Mouse (Mus musculus): Measurements from ENCODE around the gene Gpr141. TPM values are rescaled to one million over a fixed set of nuclear protein-coding genes. Genes with fewer than 3 reads are reported as not detected.

Gene Gpr141
- 100 to 1,000 TPM in 1 of 26 experiments, 10 to 100 TPM in 18, 1 to 10 TPM in 7; 1.5 to 109 (median 26.5) TPM for total RNA-seq (2018; cell fraction: chromatin; rRNA removed)
- total RNA-seq (2018; cell fraction: cytosol; rRNA removed) = 10 to 100 TPM in 24 of 26 experiments, 1 to 10 TPM in 2; 5.8 to 49.4 (median 21.0) TPM
- 100 to 1,000 TPM in 7 of 26 experiments, 10 to 100 TPM in 18, 1 to 10 TPM in 1; 9.6 to 150 (median 48.3) TPM for total RNA-seq (2018; cell fraction: nucleus; rRNA removed)
- 5.4 to 21.8 TPM (median 6.4 TPM) in 3 replicates for polyA plus RNA-seq (2018)

GRCm38 (mm10) chr13:19824071-19824470 is at the start of gene Gpr141:
Gpr141 (minus strand) TSS chr13:19824257.
- WGBS (ENCODE audit: missing documents) = 0% methylated on average over 3 of the region's 3 CpGs
- Histone ChIP-seq H3K79me2 (ENCODE audit: inconsistent target) (peaks cover 52% of the 10 kb centered on the region), H3K27ac (peak within 1 kb of the TSS; percentile 56), H3K4me3 (ENCODE audit: inconsistent target) (peak within 1 kb of the TSS; percentile 22), H3K36me3 (ENCODE audit: inconsistent target) (no peaks in the 10 kb centered on the region)

DNA sequence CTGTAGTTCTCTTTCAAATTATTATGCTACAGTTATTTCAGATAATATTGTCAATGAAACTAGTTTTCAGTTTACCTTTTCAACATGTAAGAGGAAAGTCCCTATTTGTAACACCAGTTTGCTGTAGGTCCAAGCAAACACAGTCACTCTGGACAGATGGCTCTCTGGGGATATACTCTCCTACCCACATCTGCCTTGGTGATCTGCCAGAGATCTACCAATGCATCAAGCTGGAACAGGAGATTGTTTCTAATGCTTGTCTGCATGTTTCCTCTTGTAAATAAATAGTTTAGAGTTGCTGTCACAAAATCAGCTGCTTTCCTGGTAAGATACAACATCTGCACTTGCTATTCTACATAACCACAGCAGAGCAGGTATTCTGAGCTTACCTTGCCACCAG is 40.2 kb upstream of the Gpr141 start:
- no peaks in the 10 kb centered on the region for H3K36me3 ChIP-seq (ENCODE audit: inconsistent target)
- no peak overlapping the region for H3K4me3 ChIP-seq (ENCODE audit: inconsistent target)
- no peak overlapping the region for H3K27ac ChIP-seq
- no peaks in the 10 kb centered on the region for H3K79me2 ChIP-seq (ENCODE audit: inconsistent target)

DNA sequence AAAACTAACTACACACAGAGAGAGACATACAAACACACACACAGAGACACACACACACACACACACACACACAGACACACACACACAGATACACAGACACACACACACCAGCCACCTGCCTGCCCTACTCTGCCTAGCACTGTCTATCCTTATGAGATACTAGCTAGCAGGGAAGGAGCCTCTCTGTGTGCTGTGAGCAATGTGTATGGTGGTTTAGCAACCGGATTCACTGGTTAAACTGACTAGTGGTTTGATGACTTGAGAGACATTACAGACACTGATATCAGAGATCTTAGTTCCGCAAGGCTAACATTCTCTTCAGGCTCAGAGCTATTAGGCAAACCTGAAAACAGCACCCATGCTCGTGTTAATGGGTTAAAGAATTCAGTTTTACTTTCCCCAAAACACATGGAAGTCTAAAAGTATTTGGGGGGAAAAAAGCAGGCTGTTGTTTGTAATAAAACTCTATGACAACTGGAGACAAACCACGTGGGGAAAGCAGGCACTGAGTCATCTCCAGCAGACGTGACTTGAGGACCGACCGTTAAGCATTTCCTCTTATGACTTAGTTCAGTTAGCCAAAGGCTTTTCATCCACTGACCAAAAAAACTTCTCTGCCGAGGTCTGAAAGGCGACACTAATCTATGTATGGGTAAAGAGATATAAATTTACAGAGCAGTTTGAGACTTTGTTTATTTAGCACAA is 30.7 kb upstream of the Gpr141 start:
- Histone ChIP-seq H3K79me2 (ENCODE audit: inconsistent target) (no peaks in the 10 kb centered on the region), H3K27ac (peak overlapping the region; percentile 92), H3K36me3 (ENCODE audit: inconsistent target) (no peaks in the 10 kb centered on the region), H3K4me3 (ENCODE audit: inconsistent target) (no peak overlapping the region)
- WGBS (ENCODE audit: missing documents) = 1% methylated on average over 9 of the region's 9 CpGs

GRCm38 (mm10) chr13:19854049-19854448 is 30.0 kb upstream of the Gpr141 start:
- H3K36me3 ChIP-seq (ENCODE audit: inconsistent target) = no peaks in the 10 kb centered on the region
- WGBS (ENCODE audit: missing documents) = 0% methylated on average over 2 of the region's 2 CpGs
- H3K79me2 ChIP-seq (ENCODE audit: inconsistent target) = no peaks in the 10 kb centered on the region
- H3K4me3 ChIP-seq (ENCODE audit: inconsistent target) = no peak overlapping the region
- H3K27ac ChIP-seq = peak overlapping the region; percentile 92

DNA sequence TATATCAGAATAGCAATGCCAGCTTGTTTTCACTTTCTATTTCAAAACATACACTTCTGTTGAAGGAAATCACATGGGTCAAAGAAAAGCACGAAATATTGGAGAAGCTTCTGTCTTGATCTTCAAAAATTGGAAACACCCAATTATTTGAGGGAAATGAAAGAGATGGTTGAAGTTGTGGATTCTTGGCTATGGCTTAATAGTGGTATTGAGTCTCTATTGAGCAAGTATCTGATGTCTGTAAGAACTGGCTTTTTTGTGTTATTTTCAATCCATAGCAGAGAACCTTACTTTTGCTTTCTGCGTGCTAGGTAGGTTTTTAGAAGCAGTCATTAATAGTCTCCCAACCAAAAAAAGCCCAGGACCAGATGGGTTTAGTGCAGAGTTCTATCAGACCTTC is 19.4 kb upstream of the Gpr141 start:
- H3K36me3 ChIP-seq (ENCODE audit: inconsistent target) = no peaks in the 10 kb centered on the region
- no peak overlapping the region for H3K27ac ChIP-seq
- 46% methylated on average over 2 of the region's 2 CpGs for WGBS (ENCODE audit: missing documents)
- no peaks in the 10 kb centered on the region for H3K79me2 ChIP-seq (ENCODE audit: inconsistent target)
- no peak overlapping the region for H3K4me3 ChIP-seq (ENCODE audit: inconsistent target)

DNA sequence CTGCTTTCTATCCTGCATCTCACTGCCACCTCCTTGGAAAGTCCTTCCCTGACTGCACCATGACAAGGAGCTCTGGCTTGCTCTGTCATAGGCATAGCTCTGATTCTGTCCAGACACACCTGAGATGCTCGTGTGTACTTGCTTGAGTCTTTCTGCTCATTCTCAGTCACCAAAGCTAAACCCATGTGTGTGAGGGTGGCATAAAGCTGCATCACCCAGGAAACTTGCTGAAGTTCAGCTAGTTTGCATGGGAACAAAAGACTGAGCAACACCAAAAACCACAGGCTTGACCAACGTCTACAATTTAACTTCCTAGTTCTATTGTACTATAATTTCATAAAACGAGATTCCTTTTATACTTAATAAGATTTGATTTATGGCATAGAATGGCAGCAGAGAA is 18.6 kb upstream of the Gpr141 start:
- Histone ChIP-seq H3K79me2 (ENCODE audit: inconsistent target) (no peaks in the 10 kb centered on the region), H3K4me3 (ENCODE audit: inconsistent target) (no peak overlapping the region), H3K27ac (no peak overlapping the region), H3K36me3 (ENCODE audit: inconsistent target) (no peaks in the 10 kb centered on the region)
- WGBS (ENCODE audit: missing documents) = 11% methylated on average over 3 of the region's 3 CpGs

- 67% methylated on average over 5 of the region's 5 CpGs for WGBS (ENCODE audit: missing documents)
- Histone ChIP-seq H3K4me3 (ENCODE audit: inconsistent target) (no peak overlapping the region), H3K79me2 (ENCODE audit: inconsistent target) (no peaks in the 10 kb centered on the region), H3K36me3 (ENCODE audit: inconsistent target) (no peaks in the 10 kb centered on the region), H3K27ac (no peak overlapping the region)
Observed at GRCm38 (mm10) chr13:19841615-19842014, 17.6 kb upstream of the Gpr141 start.

GRCm38 (mm10) chr13:19840206-19840605 is 16.1 kb upstream of the Gpr141 start:
- H3K79me2 ChIP-seq (ENCODE audit: inconsistent target) = no peaks in the 10 kb centered on the region
- H3K36me3 ChIP-seq (ENCODE audit: inconsistent target) = no peaks in the 10 kb centered on the region
- H3K4me3 ChIP-seq (ENCODE audit: inconsistent target) = no peak overlapping the region
- no peak overlapping the region for H3K27ac ChIP-seq
- WGBS (ENCODE audit: missing documents) = 100% methylated on average over 1 of the region's 1 CpGs

- Histone ChIP-seq H3K79me2 (ENCODE audit: inconsistent target) (no peaks in the 10 kb centered on the region), H3K36me3 (ENCODE audit: inconsistent target) (no peaks in the 10 kb centered on the region), H3K4me3 (ENCODE audit: inconsistent target) (no peak overlapping the region), H3K27ac (0 out of 2 replicates have a peak overlapping the region, but pooled peaks have one; percentile 12)
- WGBS (ENCODE audit: missing documents) = 18% methylated on average over 4 of the region's 4 CpGs
Observed at GRCm38 (mm10) chr13:19830560-19830959, 6.5 kb upstream of the Gpr141 start.

DNA sequence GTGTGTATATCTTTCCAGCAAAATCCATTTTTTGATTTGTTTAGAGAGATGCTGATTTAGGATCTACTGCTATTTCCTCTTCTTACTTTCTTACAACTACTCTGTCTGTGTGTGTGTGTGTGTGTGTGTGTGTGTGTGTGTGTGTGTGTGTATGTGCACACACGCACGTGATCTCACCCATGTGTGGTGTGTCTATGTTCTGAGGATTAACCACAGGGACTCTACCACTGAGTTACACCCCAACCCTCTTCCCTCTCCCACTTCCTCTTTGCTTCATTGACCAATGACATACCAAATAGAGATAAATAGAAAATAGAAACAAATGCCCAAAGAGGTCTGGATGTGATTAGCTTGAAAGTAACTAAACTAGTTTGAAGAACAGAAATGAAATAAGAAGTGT is 4.0 kb upstream of the Gpr141 start:
- H3K4me3 ChIP-seq (ENCODE audit: inconsistent target) = no peak overlapping the region
- no peaks in the 10 kb centered on the region for H3K36me3 ChIP-seq (ENCODE audit: inconsistent target)
- WGBS (ENCODE audit: missing documents) = no CpG with 5 or more reads among the region's 2 CpGs
- H3K79me2 ChIP-seq (ENCODE audit: inconsistent target) = peaks cover 12% of the 10 kb centered on the region
- peak overlapping the region; percentile 4 for H3K27ac ChIP-seq

DNA sequence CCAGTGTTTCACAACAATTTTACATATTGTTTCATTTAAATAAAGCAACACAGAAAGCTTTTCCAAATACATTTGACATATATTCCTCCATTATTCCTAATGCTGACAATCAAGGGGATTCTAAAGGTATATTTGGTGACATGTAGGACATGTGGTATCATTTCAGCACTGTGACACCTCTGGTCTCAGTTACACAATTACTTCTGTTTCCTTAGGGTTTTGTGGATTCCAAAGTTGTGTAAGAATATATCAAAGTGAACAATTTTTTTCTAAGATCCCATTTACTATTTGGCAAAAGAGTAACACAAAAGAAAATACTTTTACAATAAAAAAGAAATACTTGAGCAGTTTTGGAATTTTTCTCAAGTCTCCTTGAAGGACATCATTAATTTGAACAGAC is 2.4 kb downstream of the Gpr141 start:
- Histone ChIP-seq H3K36me3 (ENCODE audit: inconsistent target) (no peaks in the 10 kb centered on the region), H3K79me2 (ENCODE audit: inconsistent target) (peaks cover 77% of the 10 kb centered on the region), H3K27ac (no peak overlapping the region), H3K4me3 (ENCODE audit: inconsistent target) (no peak overlapping the region)

GRCm38 (mm10) chr13:19819926-19820325 is 4.1 kb downstream of the Gpr141 start:
- no peak overlapping the region for H3K27ac ChIP-seq
- WGBS (ENCODE audit: missing documents) = 40% methylated on average over 3 of the region's 4 CpGs
- no peaks in the 10 kb centered on the region for H3K36me3 ChIP-seq (ENCODE audit: inconsistent target)
- H3K79me2 ChIP-seq (ENCODE audit: inconsistent target) = peaks cover 94% of the 10 kb centered on the region
- H3K4me3 ChIP-seq (ENCODE audit: inconsistent target) = no peak overlapping the region

GRCm38 (mm10) chr13:19819243-19819642 is 4.8 kb downstream of the Gpr141 start:
- Histone ChIP-seq H3K27ac (no peak overlapping the region), H3K4me3 (ENCODE audit: inconsistent target) (no peak overlapping the region), H3K79me2 (ENCODE audit: inconsistent target) (peaks cover 100% of the 10 kb centered on the region), H3K36me3 (ENCODE audit: inconsistent target) (no peaks in the 10 kb centered on the region)
- WGBS (ENCODE audit: missing documents) = 84% methylated on average over 2 of the region's 2 CpGs

DNA sequence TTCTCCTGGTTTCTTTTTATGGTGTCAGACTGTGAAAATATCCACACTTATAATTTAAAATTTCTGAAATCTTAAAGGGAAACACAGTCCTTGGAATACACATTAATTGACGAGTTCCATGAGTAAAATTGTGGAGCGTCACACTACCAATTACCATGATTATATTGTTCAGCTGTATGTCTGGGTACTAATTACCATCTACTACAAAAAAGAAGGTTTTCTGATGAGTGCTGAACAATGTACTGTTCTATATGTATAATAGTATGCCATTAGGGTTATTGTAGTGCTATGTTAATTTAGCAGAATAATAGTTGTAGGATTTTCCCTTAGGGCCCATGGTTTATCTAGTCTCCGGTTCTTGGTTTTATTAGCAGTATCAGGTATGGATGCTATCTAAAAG is 29.1 kb downstream of the Gpr141 start:
- Histone ChIP-seq H3K79me2 (ENCODE audit: inconsistent target) (peaks cover 31% of the 10 kb centered on the region; the same call in 1 of the 2 replicates), H3K27ac (no peak overlapping the region), H3K4me3 (ENCODE audit: inconsistent target) (no peak overlapping the region), H3K36me3 (ENCODE audit: inconsistent target) (no peaks in the 10 kb centered on the region)
- WGBS (ENCODE audit: missing documents) = 100% methylated on average over 3 of the region's 3 CpGs

GRCm38 (mm10) chr13:19794486-19794885 is 29.6 kb downstream of the Gpr141 start:
- no peaks in the 10 kb centered on the region for H3K36me3 ChIP-seq (ENCODE audit: inconsistent target)
- no peak overlapping the region for H3K27ac ChIP-seq
- peaks cover 26% of the 10 kb centered on the region; the same call in 1 of the 2 replicates for H3K79me2 ChIP-seq (ENCODE audit: inconsistent target)
- 56% methylated on average over 6 of the region's 6 CpGs for WGBS (ENCODE audit: missing documents)
- H3K4me3 ChIP-seq (ENCODE audit: inconsistent target) = no peak overlapping the region

Data from macrophage (primary cell).